Comparison of ENCODE assay signal across 8 mouse cellular contexts in the genomic region with DNA sequence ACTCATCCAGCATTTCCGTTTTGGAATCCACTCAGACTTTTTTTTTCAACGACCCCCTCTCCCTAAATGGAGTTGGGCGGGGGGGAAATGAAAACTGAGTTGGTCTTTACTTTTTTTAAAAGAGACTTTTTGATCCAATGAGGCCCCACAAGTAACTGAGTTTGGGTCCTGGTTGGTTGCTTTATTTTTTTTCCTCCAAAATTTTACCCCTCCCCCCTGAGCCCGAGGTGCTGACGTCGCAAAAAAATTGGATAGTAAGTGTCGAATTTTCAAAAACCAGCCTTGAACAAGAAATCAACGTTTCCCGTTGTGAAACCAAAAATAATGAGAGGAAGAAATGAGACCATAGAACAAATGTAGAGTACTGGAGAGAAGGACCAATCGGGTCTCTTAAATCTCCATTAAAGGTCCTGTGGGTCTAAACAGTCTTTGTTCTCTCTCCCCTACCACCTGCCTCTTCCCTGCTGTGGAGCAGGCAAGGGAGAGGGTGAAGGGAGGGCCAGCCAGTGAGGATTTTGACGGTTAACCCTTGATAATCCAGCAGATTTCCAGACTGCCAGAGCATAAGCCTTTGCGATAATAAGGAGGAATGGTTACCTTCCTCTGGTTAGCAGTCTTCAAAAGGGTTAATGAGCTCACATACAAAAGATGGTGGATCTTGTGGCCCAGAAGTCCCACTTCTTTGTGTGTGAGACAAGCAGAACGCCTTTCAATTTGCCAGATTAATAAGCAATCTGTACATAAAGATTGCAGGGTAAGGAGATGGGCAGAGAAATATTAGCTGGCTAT. TPM values are rescaled to one million over a fixed set of nuclear protein-coding genes. Genes with fewer than 3 reads are reported as not detected.
DNase-seq lines count a peak whose midpoint lies in the region; ATAC-seq and TF ChIP-seq lines count a peak whose summit lies in the region.

No protein-coding gene starts in this region.

- peak overlapping the region; percentile 94 for H3K27ac ChIP-seq in gastrocnemius, adult 2 months
- peak overlapping the region; percentile 98 for H3K27ac ChIP-seq in bone marrow macrophage, adult 2 months (ENCODE audit: insufficient read depth, low read depth, low read length)
- H3K27ac ChIP-seq in hindbrain, embryonic 14.5 days = peak overlapping the region; percentile 99
- H3K27ac ChIP-seq in limb, embryonic 10.5 days = peak overlapping the region; percentile 96
- peak overlapping the region; percentile 99 for H3K27ac ChIP-seq in midbrain, embryonic 13.5 days

- 0 out of 2 replicates have a peak, but pooled peaks have one; percentile 3 for ATAC-seq in erythroblast, adult 5-6 weeks (replicated peaks; ENCODE audit: low FRiP score, poor library complexity, severe bottlenecking)
- ATAC-seq in hindbrain, embryonic 14.5 days (ENCODE audit: low FRiP score) = peak; percentile 14; the same call in 1 of the 2 replicates
- ATAC-seq in midbrain, embryonic 13.5 days = peak; percentile 12; the same call in 1 of the 2 replicates

- no peak for TF ChIP-seq CTCF in gastrocnemius, adult 2 months (IDR thresholded peaks at IDR 0.05)
- no peak for TF ChIP-seq CTCF in bone marrow macrophage, adult 2 months (IDR thresholded peaks at IDR 0.05; ENCODE audit: low read depth, low read length)

- intact Hi-C loops in gastrocnemius, adult 2 months (cut with DNase I) = loop anchor here (2.0 kb wide), 1 partner anchor 81 kb away; no protein-coding TSS in a partner anchor

- peaks cover 15% of the 10 kb centered on the region; the same call in 1 of the 2 replicates for H3K36me3 ChIP-seq in hindbrain, embryonic 14.5 days (replicated peaks; ENCODE audit: control insufficient read depth, insufficient read depth)
- H3K36me3 ChIP-seq in limb, embryonic 10.5 days = peaks cover 49% of the 10 kb centered on the region
- H3K36me3 ChIP-seq in midbrain, embryonic 13.5 days = peaks cover 15% of the 10 kb centered on the region; the same call in 1 of the 2 replicates

- H3K4me1 ChIP-seq in bone marrow macrophage, adult 2 months (ENCODE audit: control insufficient read depth, insufficient read depth, low read length) = peaks cover 30% of the 10 kb centered on the region
- peaks cover 39% of the 10 kb centered on the region for H3K4me1 ChIP-seq in hindbrain, embryonic 14.5 days (replicated peaks; ENCODE audit: control insufficient read depth, insufficient read depth, low read length)
- peaks cover 22% of the 10 kb centered on the region for H3K4me1 ChIP-seq in limb, embryonic 10.5 days
- H3K4me1 ChIP-seq in midbrain, embryonic 13.5 days (replicated peaks) = peaks cover 45% of the 10 kb centered on the region

- H3K4me3 ChIP-seq in gastrocnemius, adult 2 months = peak overlapping the region; percentile 90
- peak overlapping the region; percentile 83 for H3K4me3 ChIP-seq in bone marrow macrophage, adult 2 months (ENCODE audit: insufficient read depth, low read length)
- peak overlapping the region; percentile 64 for H3K4me3 ChIP-seq in hindbrain, embryonic 14.5 days (replicated peaks; ENCODE audit: low read length)
- H3K4me3 ChIP-seq in limb, embryonic 10.5 days = peak overlapping the region; percentile 79
- H3K4me3 ChIP-seq in midbrain, embryonic 13.5 days (replicated peaks) = peak overlapping the region; percentile 78

- WGBS in hindbrain, embryonic 14.5 days = under 1% methylated on average over 13 of the region's 13 CpGs
- under 1% methylated on average over 13 of the region's 13 CpGs for WGBS in limb, embryonic 10.5 days
- 0% methylated on average over 13 of the region's 13 CpGs for WGBS in midbrain, embryonic 13.5 days

- peak overlapping the region; percentile 98 for H3K9ac ChIP-seq in hindbrain, embryonic 14.5 days
- H3K9ac ChIP-seq in midbrain, embryonic 13.5 days (replicated peaks) = peak overlapping the region; percentile 98

- H3K9me3 ChIP-seq in hindbrain, embryonic 14.5 days (ENCODE audit: control insufficient read depth, low read length) = no peaks in the 10 kb centered on the region
- H3K9me3 ChIP-seq in limb, embryonic 10.5 days (replicated peaks) = no peaks in the 10 kb centered on the region
- no peaks in the 10 kb centered on the region for H3K9me3 ChIP-seq in midbrain, embryonic 13.5 days

- TF ChIP-seq POLR2A in bone marrow macrophage, adult 2 months (IDR thresholded peaks at IDR 0.05; ENCODE audit: borderline replicate concordance, low read depth, low read length) = no peak

- H3K4me2 ChIP-seq in hindbrain, embryonic 14.5 days (replicated peaks) = peak overlapping the region; percentile 97
- peak overlapping the region; percentile 84 for H3K4me2 ChIP-seq in midbrain, embryonic 13.5 days (replicated peaks)

- H3K27me3 ChIP-seq in hindbrain, embryonic 14.5 days (ENCODE audit: control insufficient read depth, insufficient read depth, low read length) = no peaks in the 10 kb centered on the region
- no peaks in the 10 kb centered on the region for H3K27me3 ChIP-seq in limb, embryonic 10.5 days (ENCODE audit: low read depth, poor library complexity, severe bottlenecking)
- H3K27me3 ChIP-seq in midbrain, embryonic 13.5 days = no peaks in the 10 kb centered on the region

- peak; percentile 48 for DNase-seq in gastrocnemius, adult 2 months
- no peak for DNase-seq in gastrocnemius, adult 8-10 months (ENCODE audit: low spot score in 2 of 2)
- peak; percentile 81 for DNase-seq in hindbrain, embryonic 14.5 days (ENCODE audit: low spot score)
- DNase-seq in limb, embryonic 10.5 days (ENCODE audit: low spot score) = peak; percentile 64
- peak; percentile 77 for DNase-seq in telencephalon, adult 2 months (ENCODE audit: low read depth, low spot score)

RNA-seq across cellular contexts. Expression of a gene that starts 1.4 kb away (rescaled TPM):
- total RNA-seq in gastrocnemius, adult 2 months (2021) = 10 to 100 TPM; 15.6 to 34.8 TPM
- 10 to 100 TPM; 13.0 to 30.1 (median 14.3) TPM for total RNA-seq in gastrocnemius, adult 8-10 months (2022)
- 36.0 and 46.0 TPM in 2 replicates for polyA plus RNA-seq in bone marrow macrophage, adult 2 months (2012; ENCODE audit: insufficient read depth, insufficient read length, missing spikeins)
- 91.1 and 91.3 TPM in 2 replicates for total RNA-seq in erythroblast, adult 5-6 weeks (2015; ENCODE audit: low replicate concordance)
- total RNA-seq in erythroblast, adult 5-6 weeks (2017; ENCODE audit: low replicate concordance) = 84.8 and 104 TPM in 2 replicates
- polyA plus RNA-seq in hindbrain, embryonic 14.5 days (2014; fragmentation: Nextera tagmentation; extraction: Ambion mirVana) = 34.8 and 37.9 TPM in 2 replicates
- 52.9 and 63.4 TPM in 2 replicates for polyA plus RNA-seq in limb, embryonic 10.5 days (2016; fragmentation: Nextera tagmentation; extraction: Ambion mirVana)
- 51.3 and 54.6 TPM in 2 replicates for polyA plus RNA-seq in midbrain, embryonic 13.5 days (2015; fragmentation: Nextera tagmentation; extraction: Ambion mirVana)

RNA-seq across cellular contexts. Expression of a gene that starts 1.5 kb away (rescaled TPM):
- total RNA-seq in gastrocnemius, adult 2 months (2021) = 10 to 100 TPM; 58.6 to 65.4 TPM
- total RNA-seq in gastrocnemius, adult 8-10 months (2022) = 10 to 100 TPM; 57.4 to 60.4 (median 58.1) TPM
- 21.0 and 29.4 TPM in 2 replicates for polyA plus RNA-seq in bone marrow macrophage, adult 2 months (2012; ENCODE audit: insufficient read depth, insufficient read length, missing spikeins)
- 7.7 and 32.6 TPM in 2 replicates for total RNA-seq in erythroblast, adult 5-6 weeks (2015; ENCODE audit: low replicate concordance)
- 7.4 and 18.9 TPM in 2 replicates for total RNA-seq in erythroblast, adult 5-6 weeks (2017; ENCODE audit: low replicate concordance)
- 61.4 and 63.6 TPM in 2 replicates for polyA plus RNA-seq in hindbrain, embryonic 14.5 days (2014; fragmentation: Nextera tagmentation; extraction: Ambion mirVana)
- polyA plus RNA-seq in limb, embryonic 10.5 days (2016; fragmentation: Nextera tagmentation; extraction: Ambion mirVana) = 87.6 and 122 TPM in 2 replicates
- 49.9 and 54.6 TPM in 2 replicates for polyA plus RNA-seq in midbrain, embryonic 13.5 days (2015; fragmentation: Nextera tagmentation; extraction: Ambion mirVana)

RNA-seq across cellular contexts. Expression of a gene that starts 7.8 kb away (rescaled TPM):
- total RNA-seq in gastrocnemius, adult 2 months (2021) = 1 to 10 TPM; 2.8 to 4.2 TPM
- total RNA-seq in gastrocnemius, adult 8-10 months (2022) = 1 to 10 TPM; 2.9 to 4.4 (median 3.6) TPM
- 22.7 and 23.8 TPM in 2 replicates for polyA plus RNA-seq in bone marrow macrophage, adult 2 months (2012; ENCODE audit: insufficient read depth, insufficient read length, missing spikeins)
- total RNA-seq in erythroblast, adult 5-6 weeks (2015; ENCODE audit: low replicate concordance) = 2.3 TPM in 1 of 2 replicates, not detected in the other
- total RNA-seq in erythroblast, adult 5-6 weeks (2017; ENCODE audit: low replicate concordance) = 0.56 and 7.1 TPM in 2 replicates
- 387 and 408 TPM in 2 replicates for polyA plus RNA-seq in hindbrain, embryonic 14.5 days (2014; fragmentation: Nextera tagmentation; extraction: Ambion mirVana)
- polyA plus RNA-seq in limb, embryonic 10.5 days (2016; fragmentation: Nextera tagmentation; extraction: Ambion mirVana) = 104 and 131 TPM in 2 replicates
- polyA plus RNA-seq in midbrain, embryonic 13.5 days (2015; fragmentation: Nextera tagmentation; extraction: Ambion mirVana) = 458 and 466 TPM in 2 replicates

RNA-seq across cellular contexts. Expression of a gene that starts 20.4 kb away (rescaled TPM):
- total RNA-seq in gastrocnemius, adult 2 months (2021) = 10 to 100 TPM; 73.0 to 78.4 TPM
- total RNA-seq in gastrocnemius, adult 8-10 months (2022) = 10 to 100 TPM; 52.7 to 68.7 (median 62.6) TPM
- 36.9 and 39.3 TPM in 2 replicates for polyA plus RNA-seq in bone marrow macrophage, adult 2 months (2012; ENCODE audit: insufficient read depth, insufficient read length, missing spikeins)
- 17.1 and 21.5 TPM in 2 replicates for total RNA-seq in erythroblast, adult 5-6 weeks (2015; ENCODE audit: low replicate concordance)
- total RNA-seq in erythroblast, adult 5-6 weeks (2017; ENCODE audit: low replicate concordance) = 3.9 TPM in 1 of 2 replicates, not detected in the other
- 55.3 and 57.5 TPM in 2 replicates for polyA plus RNA-seq in hindbrain, embryonic 14.5 days (2014; fragmentation: Nextera tagmentation; extraction: Ambion mirVana)
- polyA plus RNA-seq in limb, embryonic 10.5 days (2016; fragmentation: Nextera tagmentation; extraction: Ambion mirVana) = 23.2 and 27.6 TPM in 2 replicates
- polyA plus RNA-seq in midbrain, embryonic 13.5 days (2015; fragmentation: Nextera tagmentation; extraction: Ambion mirVana) = 34.7 and 36.8 TPM in 2 replicates

RNA-seq across cellular contexts. Expression of a gene that starts 38.0 kb away (rescaled TPM):
- total RNA-seq in gastrocnemius, adult 2 months (2021) = 10 to 100 TPM; 13.2 to 16.2 TPM
- 10 to 100 TPM; 13.5 to 16.8 (median 16.0) TPM for total RNA-seq in gastrocnemius, adult 8-10 months (2022)
- polyA plus RNA-seq in bone marrow macrophage, adult 2 months (2012; ENCODE audit: insufficient read depth, insufficient read length, missing spikeins) = 57.5 and 77.6 TPM in 2 replicates
- 38.6 and 56.0 TPM in 2 replicates for total RNA-seq in erythroblast, adult 5-6 weeks (2015; ENCODE audit: low replicate concordance)
- total RNA-seq in erythroblast, adult 5-6 weeks (2017; ENCODE audit: low replicate concordance) = 30.8 and 38.9 TPM in 2 replicates
- 25.8 and 29.0 TPM in 2 replicates for polyA plus RNA-seq in hindbrain, embryonic 14.5 days (2014; fragmentation: Nextera tagmentation; extraction: Ambion mirVana)
- 58.4 and 62.4 TPM in 2 replicates for polyA plus RNA-seq in limb, embryonic 10.5 days (2016; fragmentation: Nextera tagmentation; extraction: Ambion mirVana)
- 34.3 and 37.3 TPM in 2 replicates for polyA plus RNA-seq in midbrain, embryonic 13.5 days (2015; fragmentation: Nextera tagmentation; extraction: Ambion mirVana)

Comparison
In these comparisons a context has a peak if more than half of its experiments do, and no peak if none do; other contexts are left out.
1. DNase-seq: peak in gastrocnemius, adult 2 months (single experiment), hindbrain, embryonic 14.5 days (single experiment), limb, embryonic 10.5 days (single experiment) and telencephalon, adult 2 months (single experiment); none in gastrocnemius, adult 8-10 months (0 of 2).
2. Peak in every context shown above with its lines, with median percentiles within 50 percentile points of each other: H3K27ac ChIP-seq, H3K4me3 ChIP-seq and ATAC-seq.